Mouse (Mus musculus) MEL (cell line): Measurements from ENCODE around the gene Gm49358. TPM values are rescaled to one million over a fixed set of nuclear protein-coding genes. Genes with fewer than 3 reads are reported as not detected.

Experiments
- DNase-seq: peaks from one replicate; pipeline ENCODE4 v3.0.0; 2011; ENCODE audit warnings: low read depth, low spot score
- H3K27ac ChIP-seq: 2 replicates; pipeline ENCODE4 v1.5.1; 2012; ENCODE audit warnings: low read depth, mild to moderate bottlenecking, control low read depth, low read length, moderate library complexity; ENCODE audit not compliant: control insufficient read depth
- H3K27me3 ChIP-seq, 2 experiments: fragments of 150-350 bp in 1 of 2; sonication (generic) in 1 of 2; 2 replicates each; pipeline ENCODE4 v1.6.1; 2012; ENCODE audit warnings: low read length in 2 of 2, mild to moderate bottlenecking in 2 of 2, improper control_type of control experiment in 1 of 2, moderate library complexity in 1 of 2; ENCODE audit not compliant: insufficient read depth in 2 of 2, control insufficient read depth in 1 of 2
- H3K36me3 ChIP-seq, 2 experiments: 2 replicates each; pipeline ENCODE4 v1.6.1; 2012 to 2014; ENCODE audit warnings: low read length in 2 of 2, improper control_type of control experiment in 1 of 2, inconsistent platforms in 1 of 2, mild to moderate bottlenecking in 1 of 2; ENCODE audit not compliant: insufficient read depth in 2 of 2, control insufficient read depth in 1 of 2
- H3K4me1 ChIP-seq, 2 experiments: fragments of 150-350 bp in 1 of 2; sonication (generic) in 1 of 2; 2 replicates each; pipeline ENCODE4 v1.6.1; 2012; ENCODE audit warnings: low read length in 2 of 2, improper control_type of control experiment in 1 of 2, mild to moderate bottlenecking in 1 of 2; ENCODE audit not compliant: insufficient read depth in 2 of 2, control insufficient read depth in 1 of 2
- H3K4me3 ChIP-seq, 2 experiments: fragments of 150-350 bp in 1 of 2; sonication (generic) in 1 of 2; 2 replicates each; pipeline ENCODE4 v1.5.1; 2012; ENCODE audit warnings: low read depth in 2 of 2, low read length in 2 of 2, mild to moderate bottlenecking in 2 of 2, moderate library complexity in 2 of 2, control low read depth in 1 of 2, improper control_type of control experiment in 1 of 2; ENCODE audit not compliant: control insufficient read depth in 1 of 2, insufficient read depth in 1 of 2
- H3K79me2 ChIP-seq: 2 replicates; pipeline ENCODE4 v1.6.1; 2012; ENCODE audit warnings: mild to moderate bottlenecking, low read length, moderate library complexity; ENCODE audit not compliant: control insufficient read depth, poor library complexity, insufficient read depth
- H3K9ac ChIP-seq: 2 replicates; pipeline ENCODE4 v1.6.1; 2012; ENCODE audit warnings: low read depth, mild to moderate bottlenecking, control low read depth, low read length, moderate library complexity; ENCODE audit not compliant: control insufficient read depth, poor library complexity, severe bottlenecking
- H3K9me3 ChIP-seq: fragments of 150-350 bp; sonication (generic); replicated peaks from 2 replicates; pipeline ENCODE4 v1.6.1; 2012; ENCODE audit warnings: mild to moderate bottlenecking, low read length, improper control_type of control experiment, moderate library complexity; ENCODE audit not compliant: insufficient read depth
- CHD1 ChIP-seq: IDR thresholded peaks from 2 replicates; pipeline ENCODE4 v1.6.1; 2012; ENCODE audit warnings: low read depth, mild to moderate bottlenecking, inconsistent platforms, low read length, improper control_type of control experiment
- CHD2 ChIP-seq: IDR thresholded peaks from 2 replicates; pipeline ENCODE4 v1.6.1; 2011; ENCODE audit warnings: low read length, improper control_type of control experiment
- CTCF ChIP-seq, 3 experiments: IDR thresholded peaks in 2 of 3; conservative IDR thresholded peaks in 1 of 3; 2 replicates each; pipeline ENCODE4 v1.5.1; 2011 to 2012; ENCODE audit warnings: low read length in 3 of 3, low read depth in 2 of 3, mild to moderate bottlenecking in 2 of 3, improper control_type of control experiment in 1 of 3, inconsistent platforms in 1 of 3, mixed read lengths in 1 of 3, moderate library complexity in 1 of 3; ENCODE audit not compliant: control insufficient read depth in 1 of 3, insufficient read depth in 1 of 3, poor library complexity in 1 of 3, severe bottlenecking in 1 of 3
- E2F4 ChIP-seq: IDR thresholded peaks from 2 replicates; pipeline ENCODE4 v1.6.1; 2011; ENCODE audit warnings: low read depth, low read length, improper control_type of control experiment, borderline replicate concordance
- ELF1 ChIP-seq: IDR thresholded peaks from 2 replicates; pipeline ENCODE4 v1.6.1; 2014; ENCODE audit warnings: low read depth, mild to moderate bottlenecking, inconsistent platforms, low read length, improper control_type of control experiment, moderate library complexity
- EP300 ChIP-seq, 2 experiments: IDR thresholded peaks; 2 replicates each; pipeline ENCODE4 v1.6.1; 2011; ENCODE audit warnings: improper control_type of control experiment in 2 of 2, low read length in 2 of 2, low read depth in 1 of 2, mild to moderate bottlenecking in 1 of 2
- GATA1 ChIP-seq: IDR thresholded peaks from 2 replicates; pipeline ENCODE4 v1.6.1; 2011; ENCODE audit warnings: low read depth, low read length, improper control_type of control experiment
- HCFC1 ChIP-seq: IDR thresholded peaks from 2 replicates; pipeline ENCODE4 v1.6.1; 2012; ENCODE audit warnings: low read depth, mild to moderate bottlenecking, inconsistent platforms, low read length, improper control_type of control experiment, moderate library complexity
- KAT2A ChIP-seq: conservative IDR thresholded peaks from 2 replicates; pipeline ENCODE4 v1.6.1; 2012; ENCODE audit warnings: low read depth, low read length, improper control_type of control experiment, inconsistent platforms
- MAFK ChIP-seq: IDR thresholded peaks from 2 replicates; pipeline ENCODE4 v1.6.1; 2011; ENCODE audit warnings: low read depth, mild to moderate bottlenecking, low read length, improper control_type of control experiment, borderline replicate concordance
- MAX ChIP-seq: IDR thresholded peaks from 2 replicates; pipeline ENCODE4 v1.6.1; 2011; ENCODE audit warnings: low read length, improper control_type of control experiment
- MAZ ChIP-seq: IDR thresholded peaks from 2 replicates; pipeline ENCODE4 v1.6.1; 2012; ENCODE audit warnings: low read depth, mild to moderate bottlenecking, inconsistent platforms, low read length, improper control_type of control experiment
- MEF2A ChIP-seq: IDR thresholded peaks from 2 replicates; pipeline ENCODE4 v1.6.1; 2014; ENCODE audit warnings: low read depth, mild to moderate bottlenecking, inconsistent platforms, low read length, improper control_type of control experiment; ENCODE audit not compliant: poor library complexity, insufficient replicate concordance, severe bottlenecking; ENCODE audit errors: extremely low read depth
- MXI1 ChIP-seq: IDR thresholded peaks from 2 replicates; pipeline ENCODE4 v1.6.1; 2011; ENCODE audit warnings: mild to moderate bottlenecking, low read depth, low read length, improper control_type of control experiment
- MYC ChIP-seq: IDR thresholded peaks from 2 replicates; pipeline ENCODE4 v1.6.1; 2011; ENCODE audit warnings: low read depth, mild to moderate bottlenecking, low read length, improper control_type of control experiment, moderate library complexity
- NELFE ChIP-seq: IDR thresholded peaks from 2 replicates; pipeline ENCODE4 v1.6.1; 2011; ENCODE audit warnings: low read depth, low read length, improper control_type of control experiment
- NRF1 ChIP-seq: IDR thresholded peaks from 2 replicates; pipeline ENCODE4 v1.6.1; 2014; ENCODE audit warnings: low read depth, mild to moderate bottlenecking, inconsistent platforms, low read length, improper control_type of control experiment, moderate library complexity; ENCODE audit not compliant: poor library complexity, insufficient read depth, severe bottlenecking
- POLR2A ChIP-seq, 2 experiments: IDR thresholded peaks; 2 replicates each; pipeline ENCODE4 v1.6.1; 2011 to 2012; ENCODE audit warnings: low read length in 2 of 2, mild to moderate bottlenecking in 2 of 2, control low read depth in 1 of 2, improper control_type of control experiment in 1 of 2, low read depth in 1 of 2, moderate library complexity in 1 of 2; ENCODE audit not compliant: control insufficient read depth in 1 of 2, insufficient read depth in 1 of 2, poor library complexity in 1 of 2
- POLR2AphosphoS2 ChIP-seq: IDR thresholded peaks from 2 replicates; pipeline ENCODE4 v1.6.1; 2011; ENCODE audit warnings: low read length, improper control_type of control experiment
- POLR2AphosphoS5 ChIP-seq: IDR thresholded peaks from 2 replicates; pipeline ENCODE4 v1.6.1; 2012; ENCODE audit warnings: low read depth, borderline replicate concordance, mild to moderate bottlenecking, inconsistent platforms, low read length, moderate library complexity, mixed read lengths
- TAL1 ChIP-seq: IDR thresholded peaks from 2 replicates; pipeline ENCODE4 v1.6.1; 2012; ENCODE audit warnings: mild to moderate bottlenecking, inconsistent platforms, low read length, moderate library complexity, mixed read lengths
- TBP ChIP-seq: IDR thresholded peaks from 2 replicates; pipeline ENCODE4 v1.8.0; 2011; ENCODE audit warnings: low read depth, low read length, improper control_type of control experiment
- UBTF ChIP-seq: IDR thresholded peaks from 2 replicates; pipeline ENCODE4 v1.6.1; 2012; ENCODE audit warnings: low read depth, mild to moderate bottlenecking, inconsistent platforms, low read length, improper control_type of control experiment, moderate library complexity, borderline replicate concordance; ENCODE audit not compliant: insufficient read depth
- USF2 ChIP-seq, 2 experiments: IDR thresholded peaks; 2 replicates each; pipeline ENCODE4 v1.6.1; 2011 to 2012; ENCODE audit warnings: improper control_type of control experiment in 2 of 2, low read length in 2 of 2, borderline replicate concordance in 1 of 2, inconsistent platforms in 1 of 2, low read depth in 1 of 2, mild to moderate bottlenecking in 1 of 2; ENCODE audit not compliant: insufficient read depth in 1 of 2
- ZC3H11A ChIP-seq: IDR thresholded peaks from 2 replicates; pipeline ENCODE4 v1.6.1; 2012; ENCODE audit warnings: low read depth, mild to moderate bottlenecking, inconsistent platforms, low read length, improper control_type of control experiment
- ZNF384 ChIP-seq: IDR thresholded peaks from 2 replicates; pipeline ENCODE4 v1.6.1; 2012; ENCODE audit warnings: low read depth, mild to moderate bottlenecking, inconsistent platforms, low read length, improper control_type of control experiment
- polyA plus RNA-seq, 2 experiments: library from polyadenylated mRNA; stranded (reverse) in 1 of 2; unstranded in 1 of 2; fragments of >175 nt in 1 of 2; fragments of >200 nt in 1 of 2; gene quantifications; 2 replicates each; pipeline versions ENCODE4 v1.2.1 to v1.2.4; 2012; ENCODE audit warnings: low replicate concordance in 2 of 2, low read depth in 1 of 2; ENCODE audit not compliant: insufficient read length in 2 of 2, insufficient read depth in 1 of 2, missing spikeins in 1 of 2
- total RNA-seq: library from RNA; depleted of rRNA; stranded (reverse); fragments of 300-350 nt; gene quantifications from 2 replicates; pipeline ENCODE4 v1.2.3, GENCODE M21; 2012

Gene Gm49358
- total and polyA plus RNA-seq, 3 experiments: 1.3 TPM; not detected in 2

GRCm38 (mm10) chr10:86821014-86821413, 57.2 kb downstream of the Gm49358 start:
- Histone ChIP-seq H3K4me1 (no peaks in the 10 kb centered on the region), H3K9ac (no peak overlapping the region), H3K4me3 (no peak overlapping the region), H3K9me3 (no peaks in the 10 kb centered on the region), H3K27me3 (no peaks in the 10 kb centered on the region), H3K79me2 (no peaks in the 10 kb centered on the region), H3K27ac (no peak overlapping the region), H3K36me3 (peaks cover 0 to 11% of the 10 kb centered on the region in 2 experiments; a peak in 2 of 4 replicates)
- no peak for DNase-seq
- TF ChIP-seq NELFE (no peak), MXI1 (no peak), MAX (no peak), USF2 (IDR thresholded peaks at IDR 0.05; ENCODE audit: borderline replicate concordance in 1 of 2, insufficient read depth in 1 of 2, low read depth in 1 of 2, low read length in 2 of 2) (no peak), HCFC1 (no peak), ZNF384 (no peak), CHD1 (no peak), MAZ (no peak), TAL1 (no peak), NRF1 (no peak), TBP (no peak), MYC (no peak), MAFK (no peak)

- H3K4me3 ChIP-seq: no peak overlapping the region
- no peaks in the 10 kb centered on the region for H3K4me1 ChIP-seq
- H3K79me2 ChIP-seq: no peaks in the 10 kb centered on the region
- no peak overlapping the region for H3K9ac ChIP-seq
- H3K27ac ChIP-seq: no peak overlapping the region
- TF ChIP-seq EP300 (IDR thresholded peaks at IDR 0.05; ENCODE audit: low read depth in 1 of 2, low read length in 2 of 2): no peak
- TF ChIP-seq CTCF (IDR thresholded peaks at IDR 0.05 in 2 of 3, conservative IDR thresholded peaks at IDR 0.05 in 1 of 3; ENCODE audit: control insufficient read depth in 1 of 3, insufficient read depth in 1 of 3, low read depth in 2 of 3, low read length in 3 of 3, poor library complexity in 1 of 3, severe bottlenecking in 1 of 3): peak; percentile 47 to 55 (median 49)
- H3K27me3 ChIP-seq: no peaks in the 10 kb centered on the region
- DNase-seq: peak; percentile 18
- no peaks in the 10 kb centered on the region for H3K9me3 ChIP-seq
- peaks cover 0 to 8% of the 10 kb centered on the region in 2 experiments; a peak in 2 of 4 replicates for H3K36me3 ChIP-seq
Observed at GRCm38 (mm10) chr10:86824093-86824492, 60.3 kb downstream of the Gm49358 start.

DNA sequence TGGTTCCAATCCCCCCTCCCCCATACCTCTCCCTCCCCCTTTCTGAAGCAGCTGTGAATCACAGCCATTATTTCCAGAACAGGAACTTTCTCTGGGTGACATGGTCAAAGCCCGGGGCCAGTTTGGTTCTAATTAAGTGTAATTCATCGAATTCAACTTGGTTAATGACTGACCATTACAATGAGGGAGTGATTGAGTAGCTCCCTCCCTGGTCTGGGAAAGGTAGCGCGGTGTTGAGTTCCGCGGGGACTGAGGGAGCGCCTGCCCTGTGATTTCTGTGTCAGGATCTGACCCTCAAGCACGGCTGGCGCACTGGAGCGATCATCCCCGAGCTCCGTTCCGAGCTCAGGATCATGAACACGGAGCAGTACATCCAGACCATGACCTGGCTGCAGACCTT, 61.1 kb downstream of the Gm49358 start:
- H3K36me3 ChIP-seq: peaks cover 2 to 8% of the 10 kb centered on the region in 2 experiments; a peak in 2 of 4 replicates
- TF ChIP-seq KAT2A (no peak), USF2 (IDR thresholded peaks at IDR 0.05; ENCODE audit: borderline replicate concordance in 1 of 2, insufficient read depth in 1 of 2, low read depth in 1 of 2, low read length in 2 of 2) (no peak), POLR2AphosphoS2 (no peak), MAFK (no peak), E2F4 (no peak), GATA1 (no peak), CHD2 (no peak), MYC (no peak), POLR2A (IDR thresholded peaks at IDR 0.05; ENCODE audit: control insufficient read depth in 1 of 2, insufficient read depth in 1 of 2, low read depth in 1 of 2, low read length in 2 of 2, poor library complexity in 1 of 2) (no peak), ELF1 (no peak), ZC3H11A (no peak), MAZ (no peak), EP300 (IDR thresholded peaks at IDR 0.05; ENCODE audit: low read depth in 1 of 2, low read length in 2 of 2) (no peak), MEF2A (no peak), POLR2AphosphoS5 (no peak), UBTF (no peak)

More for the DNA sequence above, 61.1 kb downstream of the Gm49358 start:
- H3K4me3 ChIP-seq: no peak overlapping the region
- no peak overlapping the region for H3K27ac ChIP-seq
- H3K4me1 ChIP-seq: no peaks in the 10 kb centered on the region
- no peak overlapping the region for H3K9ac ChIP-seq
- no peaks in the 10 kb centered on the region for H3K9me3 ChIP-seq
- H3K79me2 ChIP-seq: no peaks in the 10 kb centered on the region
- H3K27me3 ChIP-seq: no peaks in the 10 kb centered on the region
- DNase-seq: no peak
